Mouse (Mus musculus) liver, embryonic 12.5 days (tissue): ENCODE measurements around the gene Abhd2. TPM values are rescaled to one million over a fixed set of nuclear protein-coding genes. Genes with fewer than 3 reads are reported as not detected.

Source experiments
- ATAC-seq: fragments of 200-750 bp; cut with Nextera tagmentation; 2 replicates; pipeline ENCODE4 v1.8.0; 2017; ENCODE audit warnings: moderate number of reproducible peaks, mild to moderate bottlenecking, moderate library complexity
- H3K27ac ChIP-seq: fragments of 300-500 bp; sonication (generic); 2 replicates; pipeline ENCODE4 v1.5.1; 2016; ENCODE audit warnings: mild to moderate bottlenecking
- H3K27me3 ChIP-seq: fragments of 300-500 bp; sonication (generic); replicated peaks from 2 replicates; pipeline ENCODE4 v1.6.1; 2016; ENCODE audit warnings: mild to moderate bottlenecking, moderate library complexity
- H3K36me3 ChIP-seq: fragments of 300-500 bp; sonication (generic); 2 replicates; pipeline ENCODE4 v1.6.1; 2016; ENCODE audit warnings: mild to moderate bottlenecking, moderate library complexity
- H3K4me1 ChIP-seq: fragments of 300-500 bp; sonication (generic); 2 replicates; pipeline ENCODE4 v1.6.1; 2016
- H3K4me2 ChIP-seq: fragments of 300-500 bp; sonication (generic); 2 replicates; pipeline ENCODE4 v1.6.1; 2016; ENCODE audit warnings: mild to moderate bottlenecking, moderate library complexity
- H3K4me3 ChIP-seq: fragments of 300-500 bp; sonication (generic); 2 replicates; pipeline ENCODE4 v1.5.1; 2016; ENCODE audit warnings: mild to moderate bottlenecking, moderate library complexity
- H3K9ac ChIP-seq: fragments of 300-500 bp; sonication (generic); 2 replicates; pipeline ENCODE4 v1.6.1; 2016; ENCODE audit warnings: mild to moderate bottlenecking, moderate library complexity
- H3K9me3 ChIP-seq: fragments of 300-500 bp; sonication (generic); replicated peaks from 2 replicates; pipeline ENCODE4 v1.6.1; 2016; ENCODE audit warnings: mild to moderate bottlenecking, moderate library complexity
- WGBS: fragments of 180-500 bp; shearing (Covaris S2); methylation state at CpG from one replicate; pipeline ENCODE4 v1.1.7; 2016; ENCODE audit not compliant: insufficient replicate concordance; 5-methylcytosine and 5-hydroxymethylcytosine counted together
- polyA plus RNA-seq: library from polyadenylated mRNA; unstranded; fragments of >200 nt; fragmentation: Nextera tagmentation; extraction: Ambion mirVana; gene quantifications from 2 replicates; pipeline ENCODE4 v1.2.1, GENCODE M21; 2016

Gene Abhd2
- polyA plus RNA-seq, 1 experiment from 2014 or later, result 9.6 TPM

GRCm38 (mm10) chr7:79369416-79369815, 96.4 kb downstream of the Abhd2 start:
- ATAC-seq, result no peak
- H3K27ac ChIP-seq, result no peak overlapping the region
- WGBS, result 43% methylated on average over 4 of the region's 4 CpGs
- H3K9me3 ChIP-seq, result no peaks in the 10 kb centered on the region
- H3K4me2 ChIP-seq, result no peak overlapping the region
- H3K27me3 ChIP-seq, result no peaks in the 10 kb centered on the region
- H3K9ac ChIP-seq, result no peak overlapping the region
- peaks cover 5% of the 10 kb centered on the region; the same call in 1 of the 2 replicates for H3K36me3 ChIP-seq
- no peak overlapping the region for H3K4me3 ChIP-seq
- H3K4me1 ChIP-seq, result no peaks in the 10 kb centered on the region

DNA sequence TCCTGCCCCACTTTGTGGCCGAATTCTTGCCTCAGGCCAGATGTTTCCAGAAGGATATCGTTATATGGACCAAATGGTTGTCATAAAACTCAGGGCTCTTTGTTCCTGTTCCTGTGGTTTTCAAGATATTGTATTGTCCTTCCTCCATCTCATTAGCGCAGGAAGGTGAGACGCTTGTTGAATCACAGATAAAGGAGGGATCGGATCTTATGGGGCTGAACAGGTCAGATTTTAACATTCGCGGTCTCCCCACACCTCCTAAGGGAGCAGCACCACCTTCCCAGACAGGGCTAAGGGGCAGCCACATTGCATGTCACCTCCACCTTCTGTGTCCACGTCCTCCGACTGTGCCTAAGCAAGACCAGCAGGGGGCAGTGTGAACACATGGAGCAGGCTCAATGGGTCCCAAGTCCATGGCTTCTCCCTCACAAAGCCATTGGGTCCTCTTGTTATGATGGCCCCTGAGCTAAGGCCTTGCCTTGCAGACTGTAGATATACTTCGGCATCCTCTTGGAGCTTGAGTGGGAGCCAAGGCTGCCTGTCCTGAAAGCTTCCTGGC, 98.4 kb downstream of the Abhd2 start:
- H3K4me1 ChIP-seq, result no peaks in the 10 kb centered on the region
- no peak overlapping the region for H3K27ac ChIP-seq
- H3K9ac ChIP-seq, result no peak overlapping the region
- ATAC-seq, result peak; percentile 74
- H3K36me3 ChIP-seq, result no peaks in the 10 kb centered on the region
- H3K4me2 ChIP-seq, result no peak overlapping the region
- no peak overlapping the region for H3K4me3 ChIP-seq
- WGBS, result 20% methylated on average over 10 of the region's 10 CpGs
- H3K27me3 ChIP-seq, result peaks cover 5% of the 10 kb centered on the region; the same call in 1 of the 2 replicates
- H3K9me3 ChIP-seq, result no peaks in the 10 kb centered on the region

GRCm38 (mm10) chr7:79374017-79374416, 101.0 kb downstream of the Abhd2 start:
- H3K27ac ChIP-seq, result no peak overlapping the region
- H3K4me1 ChIP-seq, result 0 out of 2 replicates have a peak, but pooled peaks cover 6% of the 10 kb centered on the region
- no peak for ATAC-seq
- no peak overlapping the region for H3K9ac ChIP-seq
- H3K27me3 ChIP-seq, result peaks cover 11% of the 10 kb centered on the region; the same call in 1 of the 2 replicates
- H3K9me3 ChIP-seq, result no peaks in the 10 kb centered on the region
- H3K36me3 ChIP-seq, result no peaks in the 10 kb centered on the region
- H3K4me3 ChIP-seq, result no peak overlapping the region
- H3K4me2 ChIP-seq, result no peak overlapping the region

- Histone ChIP-seq H3K4me2 (no peak overlapping the region), H3K9ac (no peak overlapping the region), H3K27me3 (peaks cover 22% of the 10 kb centered on the region), H3K4me1 (0 out of 2 replicates have a peak, but pooled peaks cover 6% of the 10 kb centered on the region), H3K36me3 (no peaks in the 10 kb centered on the region), H3K4me3 (no peak overlapping the region), H3K9me3 (no peaks in the 10 kb centered on the region), H3K27ac (no peak overlapping the region)
- WGBS, result 70% methylated on average over 5 of the region's 5 CpGs
- ATAC-seq, result no peak
These were observed 102.6 kb downstream of the Abhd2 start for GRCm38 (mm10) chr7:79375594-79375993.

GRCm38 (mm10) chr7:79376516-79377275, 103.7 kb downstream of the Abhd2 start:
- Histone ChIP-seq H3K4me2 (no peak overlapping the region), H3K9me3 (no peaks in the 10 kb centered on the region), H3K4me3 (no peak overlapping the region), H3K36me3 (no peaks in the 10 kb centered on the region), H3K9ac (no peak overlapping the region), H3K27me3 (peaks cover 29% of the 10 kb centered on the region), H3K4me1 (0 out of 2 replicates have a peak, but pooled peaks cover 6% of the 10 kb centered on the region), H3K27ac (no peak overlapping the region)
- WGBS, result 35% methylated on average over 10 of the region's 10 CpGs
- no peak for ATAC-seq

DNA sequence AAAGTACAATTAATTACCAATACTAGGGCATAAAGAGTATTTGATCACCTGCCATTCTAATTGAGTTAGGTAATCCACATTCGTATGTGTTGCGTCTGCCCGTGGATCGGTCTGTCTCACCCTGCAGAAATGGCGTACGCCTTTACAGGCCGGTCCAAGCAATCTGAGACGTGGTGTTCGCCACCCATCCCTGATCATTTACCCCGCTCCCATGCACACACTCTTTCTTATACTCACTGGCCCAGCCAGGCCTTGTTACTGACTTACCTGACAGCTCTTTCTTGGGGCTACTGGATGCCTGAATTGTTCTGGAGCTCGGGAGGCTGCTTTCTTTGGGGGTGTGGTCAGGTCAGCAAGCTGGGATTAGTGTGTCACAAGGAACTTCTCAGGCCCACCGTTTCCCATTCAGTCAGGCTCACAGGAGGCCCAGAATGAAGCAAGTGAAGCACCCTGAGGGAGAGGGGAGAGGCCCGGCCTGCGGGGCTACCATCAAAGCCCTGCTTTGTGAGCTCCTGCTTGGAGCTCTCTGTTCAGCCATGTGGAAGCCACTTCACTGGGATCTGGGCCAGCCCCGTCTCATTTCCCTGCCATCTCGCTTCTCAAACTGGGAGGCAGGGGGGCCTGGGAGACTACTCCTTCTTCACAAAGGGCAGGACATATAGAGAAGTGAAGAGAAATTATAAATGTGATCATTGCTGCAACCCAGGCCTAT, 113.6 kb downstream of the Abhd2 start, which contains the start of gene Rlbp1:
TSS of gene Rlbp1 (minus strand) at position 627 of the 712 bp plus-strand sequence.
- no peak for ATAC-seq
- H3K4me3 ChIP-seq, result no peak within 1 kb of the TSS
- peaks cover 14% of the 10 kb centered on the region; the same call in 1 of the 2 replicates for H3K27me3 ChIP-seq
- H3K9me3 ChIP-seq, result no peaks in the 10 kb centered on the region
- H3K27ac ChIP-seq, result no peak within 1 kb of the TSS
- H3K36me3 ChIP-seq, result no peaks in the 10 kb centered on the region
- no peaks in the 10 kb centered on the region; the same call in 1 of the 2 replicates for H3K4me1 ChIP-seq
- no peak within 1 kb of the TSS for H3K9ac ChIP-seq
- WGBS, result 70% methylated on average over 16 of the region's 16 CpGs
- no peak within 1 kb of the TSS for H3K4me2 ChIP-seq

DNA sequence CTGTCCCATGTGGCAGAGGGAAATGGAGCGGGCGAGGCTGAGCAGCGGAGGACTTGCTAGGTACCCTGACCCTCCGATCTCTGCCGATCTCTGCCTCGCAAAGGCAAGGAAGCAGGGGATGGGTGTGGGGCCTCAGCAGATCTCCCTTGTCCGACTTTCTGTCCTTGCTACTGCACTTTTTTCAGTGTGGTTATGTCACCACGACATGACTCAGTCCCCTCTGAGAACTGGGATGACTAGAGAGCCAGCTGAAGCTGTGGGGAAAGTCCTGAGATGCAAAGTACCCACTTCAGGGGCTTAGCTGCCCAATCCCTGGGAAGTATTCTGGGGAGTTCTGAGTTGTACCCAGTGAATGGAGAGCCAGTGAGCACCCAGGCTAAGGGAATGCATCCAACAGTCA, 114.1 kb downstream of the Abhd2 start:
- H3K4me2 ChIP-seq, result no peak overlapping the region

DNA sequence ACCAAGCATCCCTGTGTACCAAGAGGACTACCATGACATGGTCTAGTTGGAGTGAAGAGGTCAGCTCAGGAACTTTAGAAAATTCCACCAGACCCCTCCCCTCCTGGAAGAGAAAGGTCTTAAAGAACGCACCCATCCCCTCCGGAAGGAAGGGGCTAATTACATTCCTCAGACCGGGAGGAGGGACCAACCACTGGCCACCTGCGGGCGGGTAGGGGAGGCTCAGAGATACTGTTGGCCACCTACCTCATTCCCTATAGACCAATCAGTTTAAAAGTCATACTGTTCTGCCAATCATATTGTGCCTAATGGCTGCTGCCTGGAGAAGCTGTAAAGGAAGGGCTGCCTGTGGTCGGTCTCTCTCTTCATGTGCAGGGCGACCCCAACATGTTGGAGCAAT, 115.0 kb downstream of the Abhd2 start:
- no peaks in the 10 kb centered on the region for H3K36me3 ChIP-seq
- no peak overlapping the region for H3K9ac ChIP-seq
- 42% methylated on average over 7 of the region's 7 CpGs for WGBS
- H3K27ac ChIP-seq, result no peak overlapping the region
- H3K27me3 ChIP-seq, result peaks cover 11% of the 10 kb centered on the region; the same call in 1 of the 2 replicates
- H3K4me2 ChIP-seq, result no peak overlapping the region
- no peak for ATAC-seq
- peaks cover 4% of the 10 kb centered on the region for H3K4me1 ChIP-seq
- no peak overlapping the region for H3K4me3 ChIP-seq
- no peaks in the 10 kb centered on the region for H3K9me3 ChIP-seq

More for the DNA sequence above, 114.1 kb downstream of the Abhd2 start:
- Histone ChIP-seq H3K27ac (no peak overlapping the region), H3K4me3 (no peak overlapping the region), H3K9ac (no peak overlapping the region), H3K36me3 (no peaks in the 10 kb centered on the region), H3K9me3 (no peaks in the 10 kb centered on the region), H3K27me3 (peaks cover 11% of the 10 kb centered on the region; the same call in 1 of the 2 replicates), H3K4me1 (no peaks in the 10 kb centered on the region; the same call in 1 of the 2 replicates)
- ATAC-seq, result no peak
- 68% methylated on average over 8 of the region's 8 CpGs for WGBS

DNA sequence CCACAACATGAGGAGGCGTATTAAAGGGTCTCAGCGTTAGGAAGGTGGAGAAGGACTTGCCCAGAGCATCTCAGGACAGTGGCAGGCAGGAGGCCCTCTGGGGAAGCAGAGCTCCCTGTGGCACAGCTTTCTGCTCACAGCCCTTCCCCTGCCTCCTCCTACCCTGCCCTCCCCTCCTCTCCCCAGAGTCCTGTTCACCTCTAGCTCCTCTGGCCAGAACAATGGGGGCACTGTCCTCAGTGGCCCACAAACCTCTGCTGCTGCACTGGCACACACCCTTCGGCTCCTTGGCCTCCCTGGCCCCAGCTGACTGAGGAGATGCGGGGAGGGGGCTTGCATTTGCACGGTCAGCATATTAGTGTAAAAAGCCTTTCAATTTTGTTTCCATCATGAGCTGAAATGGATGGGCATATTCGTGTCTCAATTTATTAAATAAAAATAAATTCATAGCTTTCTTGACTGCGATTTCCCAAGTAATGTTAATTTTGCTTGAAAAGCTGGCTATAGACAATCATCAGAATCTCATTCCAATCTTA, 115.7 kb downstream of the Abhd2 start:
- Histone ChIP-seq H3K27ac (no peak overlapping the region), H3K27me3 (peaks cover 11% of the 10 kb centered on the region; the same call in 1 of the 2 replicates), H3K4me3 (no peak overlapping the region), H3K36me3 (no peaks in the 10 kb centered on the region), H3K9me3 (no peaks in the 10 kb centered on the region), H3K4me1 (peaks cover 11% of the 10 kb centered on the region), H3K9ac (no peak overlapping the region), H3K4me2 (no peak overlapping the region)
- ATAC-seq, result no peak
- WGBS, result 74% methylated on average over 7 of the region's 7 CpGs

DNA sequence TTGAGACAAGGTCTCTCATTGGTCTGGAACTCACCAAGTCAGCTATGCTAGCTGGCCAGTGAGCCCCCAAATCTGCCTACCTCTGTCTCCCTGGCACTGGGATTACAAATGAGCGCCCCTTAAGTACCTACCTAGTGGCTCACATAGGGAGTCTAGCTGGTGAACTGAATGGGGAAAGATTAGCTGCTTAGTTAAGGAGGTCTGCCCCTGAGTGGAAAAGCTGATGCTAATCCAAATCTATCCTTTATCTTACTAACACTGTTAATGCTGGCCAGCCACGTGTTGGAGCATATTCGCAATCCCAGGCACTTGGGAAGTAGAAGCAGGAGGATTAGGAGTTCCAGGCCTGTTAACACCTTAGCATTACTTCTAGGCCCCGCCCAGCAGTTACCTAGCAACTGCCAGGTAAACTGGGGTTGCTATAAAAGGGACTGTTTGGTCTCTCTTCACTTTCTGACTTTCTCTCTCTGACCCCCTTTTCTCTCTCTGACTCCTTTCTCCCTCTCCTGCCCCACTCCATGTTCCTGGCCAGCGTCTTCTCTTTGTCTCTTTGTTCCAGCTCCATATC, 117.2 kb downstream of the Abhd2 start:
- Histone ChIP-seq H3K4me3 (no peak overlapping the region), H3K27me3 (peaks cover 11% of the 10 kb centered on the region; the same call in 1 of the 2 replicates), H3K4me1 (peaks cover 15% of the 10 kb centered on the region), H3K36me3 (no peaks in the 10 kb centered on the region), H3K9ac (no peak overlapping the region), H3K9me3 (no peaks in the 10 kb centered on the region), H3K27ac (no peak overlapping the region), H3K4me2 (no peak overlapping the region)
- ATAC-seq, result no peak
- WGBS, result 66% methylated on average over 5 of the region's 5 CpGs

DNA sequence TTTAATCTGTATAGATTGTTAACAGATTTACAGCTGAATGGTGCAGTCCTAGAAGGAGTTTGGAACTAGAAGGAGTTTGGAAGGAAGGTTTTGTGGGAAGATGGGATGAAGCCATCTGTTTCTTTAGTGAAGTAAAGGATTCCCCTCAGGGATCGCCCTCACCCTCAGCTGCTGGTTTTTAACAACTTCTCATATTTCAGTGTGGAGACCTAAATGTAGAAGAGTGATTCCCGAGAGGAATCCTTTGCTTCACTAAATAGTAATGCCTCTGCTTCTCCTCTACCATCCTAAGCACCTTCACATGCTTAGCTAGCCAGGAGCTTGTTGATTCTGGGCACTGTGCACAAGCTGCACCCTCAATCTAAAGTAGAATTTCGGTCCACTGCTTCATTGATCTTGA, 118.5 kb downstream of the Abhd2 start:
- ATAC-seq, result peak; percentile 2; the same call in 1 of the 2 replicates
- H3K4me2 ChIP-seq, result peak overlapping the region; percentile 93
- peaks cover 11% of the 10 kb centered on the region; the same call in 1 of the 2 replicates for H3K27me3 ChIP-seq
- H3K4me3 ChIP-seq, result peak overlapping the region; percentile 77
- 22% methylated on average over 3 of the region's 3 CpGs for WGBS
- H3K27ac ChIP-seq, result peak overlapping the region; percentile 88
- H3K36me3 ChIP-seq, result peaks cover 6% of the 10 kb centered on the region
- H3K4me1 ChIP-seq, result peaks cover 15% of the 10 kb centered on the region
- no peaks in the 10 kb centered on the region for H3K9me3 ChIP-seq
- H3K9ac ChIP-seq, result peak overlapping the region; percentile 82
